Mouse (Mus musculus) cerebellum, postnatal 14 days (tissue): ENCODE measurements around the gene Ttc28.
A peak's percentile ranks its signal among the peaks of the same experiment; 100 is the strongest.

Source experiments
- DNase-seq, 2 experiments: peaks; one replicate each; pipeline ENCODE4 v3.0.0; 2021; ENCODE audit warnings: mixed read lengths in 2 of 2

Ttc28 gene

GRCm38 (mm10) chr5:111300776-111301175 lies 421.2 kb downstream of the Ttc28 start:
- DNase-seq, result no peak

GRCm38 (mm10) chr5:111301736-111302135 lies 422.1 kb downstream of the Ttc28 start:
- DNase-seq, result no peak

- no peak for DNase-seq
Observed at GRCm38 (mm10) chr5:111304730-111305129, 425.1 kb downstream of the Ttc28 start.

- no peak for DNase-seq
Observed at GRCm38 (mm10) chr5:111310185-111310584, 430.6 kb downstream of the Ttc28 start.

- DNase-seq, result no peak
Observed at GRCm38 (mm10) chr5:111313833-111314232, 434.2 kb downstream of the Ttc28 start.

- no peak for DNase-seq
Observed at GRCm38 (mm10) chr5:111315061-111315460, 435.5 kb downstream of the Ttc28 start.

GRCm38 (mm10) chr5:111317526-111317925 lies 437.9 kb downstream of the Ttc28 start:
- DNase-seq, result peak; percentile 46 to 57

GRCm38 (mm10) chr5:111318946-111319345 lies 439.3 kb downstream of the Ttc28 start:
- DNase-seq, result no peak

GRCm38 (mm10) chr5:111325813-111326212 lies 446.2 kb downstream of the Ttc28 start:
- no peak for DNase-seq

- no peak for DNase-seq
Observed at GRCm38 (mm10) chr5:111327420-111327819, 447.8 kb downstream of the Ttc28 start.

- DNase-seq, result no peak
Observed at GRCm38 (mm10) chr5:111329782-111330416, 450.3 kb downstream of the Ttc28 start.

GRCm38 (mm10) chr5:111330417-111331098 lies 451.0 kb downstream of the Ttc28 start, which contains the start of gene Pitpnb:
Gene Pitpnb, plus strand, starts transcription at chr5:111330763.
- DNase-seq, result peak; percentile 99

- DNase-seq, result no peak
Observed at GRCm38 (mm10) chr5:111331099-111331435, 451.5 kb downstream of the Ttc28 start.

GRCm38 (mm10) chr5:111335939-111336691 lies 456.5 kb downstream of the Ttc28 start:
- DNase-seq, result no peak
